Mouse (Mus musculus): ENCODE measurements around the gene Kcnc3. TPM values are rescaled to one million over a fixed set of nuclear protein-coding genes. Genes with fewer than 3 reads are reported as not detected.

The Kcnc3 gene
- polyA plus RNA-seq, 1 experiment from 2014 or later: 0.20 TPM

DNA sequence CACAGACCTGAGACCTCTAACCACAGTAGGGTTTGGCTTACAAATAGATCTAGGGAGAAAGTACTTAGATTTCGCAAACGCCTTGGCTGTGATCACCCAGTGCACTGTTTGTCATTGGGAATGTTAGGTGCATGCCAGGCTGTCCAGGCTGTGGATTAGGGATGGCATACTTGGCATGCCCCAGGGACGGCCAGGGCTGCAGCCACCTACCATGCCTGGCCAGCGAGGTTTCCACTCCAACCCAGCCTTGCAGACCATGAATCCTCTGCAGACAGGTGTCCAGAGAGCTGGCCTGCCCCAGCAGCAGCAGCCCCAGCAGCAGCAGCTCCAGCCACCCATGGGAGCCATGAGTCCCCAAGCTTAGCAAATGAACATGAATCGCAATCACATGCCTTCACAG, 54.8 kb downstream of the Kcnc3 start:
- no peak overlapping the region for H3K9ac ChIP-seq (ENCODE audit: low read depth, low read length)
- H3K4me1 ChIP-seq (replicated peaks; ENCODE audit: control insufficient read depth, insufficient read depth, low read length): no peaks in the 10 kb centered on the region
- 79% methylated on average over 5 of the region's 5 CpGs for WGBS
- H3K4me3 ChIP-seq (ENCODE audit: low read depth, low read length): no peak overlapping the region
- no peaks in the 10 kb centered on the region for H3K9me3 ChIP-seq (ENCODE audit: control insufficient read depth)
- H3K36me3 ChIP-seq (ENCODE audit: control insufficient read depth, insufficient read depth): peaks cover 38% of the 10 kb centered on the region
- no peak for ATAC-seq
- TF ChIP-seq CTCF (IDR thresholded peaks at IDR 0.05; ENCODE audit: low read depth): no peak
- H3K4me2 ChIP-seq (replicated peaks; ENCODE audit: low read depth): no peak overlapping the region
- no peak overlapping the region for H3K27ac ChIP-seq (ENCODE audit: low read depth, low read length)
- no peaks in the 10 kb centered on the region for H3K27me3 ChIP-seq (replicated peaks; ENCODE audit: control insufficient read depth, insufficient read depth, low read length)

GRCm38 (mm10) chr7:44645951-44646350, 55.5 kb downstream of the Kcnc3 start:
- H3K4me3 ChIP-seq (ENCODE audit: low read depth, low read length): no peak overlapping the region
- no peak overlapping the region for H3K27ac ChIP-seq (ENCODE audit: low read depth, low read length)
- WGBS: 44% methylated on average over 15 of the region's 15 CpGs
- H3K27me3 ChIP-seq (replicated peaks; ENCODE audit: control insufficient read depth, insufficient read depth, low read length): no peaks in the 10 kb centered on the region
- peaks cover 32% of the 10 kb centered on the region for H3K36me3 ChIP-seq (ENCODE audit: control insufficient read depth, insufficient read depth)
- no peak overlapping the region for H3K9ac ChIP-seq (ENCODE audit: low read depth, low read length)
- no peaks in the 10 kb centered on the region for H3K9me3 ChIP-seq (ENCODE audit: control insufficient read depth)
- ATAC-seq: no peak
- no peak overlapping the region for H3K4me2 ChIP-seq (replicated peaks; ENCODE audit: low read depth)
- no peak for TF ChIP-seq CTCF (IDR thresholded peaks at IDR 0.05; ENCODE audit: low read depth)
- H3K4me1 ChIP-seq (replicated peaks; ENCODE audit: control insufficient read depth, insufficient read depth, low read length): no peaks in the 10 kb centered on the region

DNA sequence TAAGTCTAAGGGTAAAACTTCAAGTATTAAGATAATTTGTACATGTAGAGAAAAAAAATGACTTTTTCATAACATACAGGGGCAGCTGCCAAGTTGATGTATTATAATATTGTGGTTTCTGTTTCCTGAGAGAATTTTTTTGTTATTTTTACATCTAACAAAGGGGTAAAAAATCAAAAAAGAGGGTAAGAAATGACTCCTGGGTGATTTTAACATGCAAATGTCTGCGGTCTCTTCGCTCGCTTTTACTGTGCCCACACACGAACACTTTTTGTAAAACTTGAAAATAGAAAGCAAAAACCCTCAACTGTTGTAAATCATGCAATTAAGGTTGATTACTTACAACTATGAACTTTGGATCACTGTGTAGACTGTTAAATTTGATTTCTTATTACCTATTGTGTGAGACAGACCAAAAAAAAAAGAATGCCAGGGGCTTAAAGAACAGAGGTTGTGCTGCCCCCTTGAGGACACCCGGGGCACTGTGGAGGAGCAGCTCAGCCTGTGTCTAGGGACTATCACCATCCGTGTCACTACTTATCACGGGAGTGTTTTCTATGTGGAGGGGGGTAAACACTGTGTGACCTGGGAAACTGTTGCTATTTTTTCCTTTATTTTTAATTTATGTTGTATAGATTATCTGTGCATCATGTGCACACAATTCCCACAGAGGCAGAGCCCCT, 56.7 kb downstream of the Kcnc3 start:
- H3K36me3 ChIP-seq (ENCODE audit: control insufficient read depth, insufficient read depth): peaks cover 33% of the 10 kb centered on the region
- TF ChIP-seq CTCF (IDR thresholded peaks at IDR 0.05; ENCODE audit: low read depth): peak; percentile 75
- 51% methylated on average over 7 of the region's 7 CpGs for WGBS
- H3K4me3 ChIP-seq (ENCODE audit: low read depth, low read length): no peak overlapping the region
- H3K9ac ChIP-seq (ENCODE audit: low read depth, low read length): no peak overlapping the region
- ATAC-seq: peak; percentile 37; the same call in 1 of the 2 replicates
- no peaks in the 10 kb centered on the region for H3K9me3 ChIP-seq (ENCODE audit: control insufficient read depth)
- no peak overlapping the region for H3K4me2 ChIP-seq (replicated peaks; ENCODE audit: low read depth)
- H3K27me3 ChIP-seq (replicated peaks; ENCODE audit: control insufficient read depth, insufficient read depth, low read length): no peaks in the 10 kb centered on the region
- no peaks in the 10 kb centered on the region for H3K4me1 ChIP-seq (replicated peaks; ENCODE audit: control insufficient read depth, insufficient read depth, low read length)
- no peak overlapping the region for H3K27ac ChIP-seq (ENCODE audit: low read depth, low read length)

DNA sequence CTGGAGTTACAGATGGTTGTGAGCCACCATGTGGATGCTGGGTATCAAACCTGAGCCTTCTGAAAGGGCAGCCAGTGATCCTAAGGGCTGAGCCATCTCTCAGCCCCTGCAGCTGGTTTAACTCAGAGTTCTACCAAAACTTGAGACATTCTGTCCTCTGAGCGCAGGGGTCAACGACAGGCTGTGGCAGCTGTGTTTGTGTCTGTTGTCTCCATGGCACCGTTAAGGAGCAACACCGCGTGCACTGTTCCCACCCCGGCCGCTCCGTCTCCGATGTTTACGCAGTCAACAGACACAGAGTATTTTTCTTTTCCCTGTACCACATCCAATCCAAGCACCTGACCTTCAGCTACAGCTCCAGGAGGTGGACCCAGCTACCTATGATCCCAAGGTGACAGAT, 57.3 kb downstream of the Kcnc3 start:
- H3K36me3 ChIP-seq (ENCODE audit: control insufficient read depth, insufficient read depth): peaks cover 39% of the 10 kb centered on the region
- H3K4me3 ChIP-seq (ENCODE audit: low read depth, low read length): no peak overlapping the region
- no peak overlapping the region for H3K4me2 ChIP-seq (replicated peaks; ENCODE audit: low read depth)
- no peaks in the 10 kb centered on the region for H3K4me1 ChIP-seq (replicated peaks; ENCODE audit: control insufficient read depth, insufficient read depth, low read length)
- no peak for TF ChIP-seq CTCF (IDR thresholded peaks at IDR 0.05; ENCODE audit: low read depth)
- WGBS: 39% methylated on average over 10 of the region's 10 CpGs
- no peaks in the 10 kb centered on the region for H3K9me3 ChIP-seq (ENCODE audit: control insufficient read depth)
- no peak overlapping the region for H3K27ac ChIP-seq (ENCODE audit: low read depth, low read length)
- no peak overlapping the region for H3K9ac ChIP-seq (ENCODE audit: low read depth, low read length)
- no peaks in the 10 kb centered on the region for H3K27me3 ChIP-seq (replicated peaks; ENCODE audit: control insufficient read depth, insufficient read depth, low read length)
- ATAC-seq: peak; percentile 45; the same call in 1 of the 2 replicates

GRCm38 (mm10) chr7:44649094-44649610, 58.7 kb downstream of the Kcnc3 start:
- WGBS: 82% methylated on average over 8 of the region's 8 CpGs
- Histone ChIP-seq H3K4me3 (ENCODE audit: low read depth, low read length) (no peak overlapping the region), H3K27me3 (replicated peaks; ENCODE audit: control insufficient read depth, insufficient read depth, low read length) (no peaks in the 10 kb centered on the region), H3K4me2 (replicated peaks; ENCODE audit: low read depth) (no peak overlapping the region), H3K36me3 (ENCODE audit: control insufficient read depth, insufficient read depth) (peaks cover 39% of the 10 kb centered on the region), H3K9me3 (ENCODE audit: control insufficient read depth) (no peaks in the 10 kb centered on the region), H3K9ac (ENCODE audit: low read depth, low read length) (no peak overlapping the region), H3K27ac (ENCODE audit: low read depth, low read length) (no peak overlapping the region), H3K4me1 (replicated peaks; ENCODE audit: control insufficient read depth, insufficient read depth, low read length) (no peaks in the 10 kb centered on the region)
- ATAC-seq: no peak
- no peak for TF ChIP-seq CTCF (IDR thresholded peaks at IDR 0.05; ENCODE audit: low read depth)

DNA sequence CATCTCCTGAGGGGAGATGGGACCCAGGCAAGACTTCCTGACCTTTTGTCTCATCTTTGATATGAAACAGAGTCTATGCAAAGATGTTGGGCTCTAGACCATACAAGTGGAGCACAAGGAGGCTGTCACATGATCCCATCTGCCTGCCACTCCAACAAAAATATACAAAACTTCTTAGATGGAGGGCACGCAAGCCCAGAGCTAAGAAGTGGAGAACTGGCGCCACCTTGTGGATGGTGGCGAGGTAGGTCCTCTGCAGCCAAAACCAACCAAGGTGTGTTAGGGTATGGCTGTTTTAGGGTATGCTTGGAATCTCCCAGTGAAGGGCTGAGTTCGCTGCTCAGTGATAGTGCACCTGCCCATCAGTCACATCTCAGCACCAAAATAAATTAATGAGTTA, 59.5 kb downstream of the Kcnc3 start:
- no peak overlapping the region for H3K9ac ChIP-seq (ENCODE audit: low read depth, low read length)
- peaks cover 45% of the 10 kb centered on the region for H3K36me3 ChIP-seq (ENCODE audit: control insufficient read depth, insufficient read depth)
- no peaks in the 10 kb centered on the region for H3K27me3 ChIP-seq (replicated peaks; ENCODE audit: control insufficient read depth, insufficient read depth, low read length)
- H3K27ac ChIP-seq (ENCODE audit: low read depth, low read length): no peak overlapping the region
- 15% methylated on average over 4 of the region's 4 CpGs for WGBS
- no peak overlapping the region for H3K4me3 ChIP-seq (ENCODE audit: low read depth, low read length)
- H3K9me3 ChIP-seq (ENCODE audit: control insufficient read depth): no peaks in the 10 kb centered on the region
- no peak for ATAC-seq
- H3K4me2 ChIP-seq (replicated peaks; ENCODE audit: low read depth): no peak overlapping the region
- no peaks in the 10 kb centered on the region for H3K4me1 ChIP-seq (replicated peaks; ENCODE audit: control insufficient read depth, insufficient read depth, low read length)
- peak; percentile 83 for TF ChIP-seq CTCF (IDR thresholded peaks at IDR 0.05; ENCODE audit: low read depth)

Measured in intestine, postnatal 0 days (tissue).